Mouse (Mus musculus): ENCODE results near the gene Phf21b. TPM values are rescaled to one million over a fixed set of nuclear protein-coding genes. Genes with fewer than 3 reads are reported as not detected.
A peak's percentile ranks its signal among the peaks of the same experiment; 100 is the strongest.

Gene Phf21b
- polyA plus RNA-seq, 1 experiment from 2014 or later: 0.16 TPM

DNA sequence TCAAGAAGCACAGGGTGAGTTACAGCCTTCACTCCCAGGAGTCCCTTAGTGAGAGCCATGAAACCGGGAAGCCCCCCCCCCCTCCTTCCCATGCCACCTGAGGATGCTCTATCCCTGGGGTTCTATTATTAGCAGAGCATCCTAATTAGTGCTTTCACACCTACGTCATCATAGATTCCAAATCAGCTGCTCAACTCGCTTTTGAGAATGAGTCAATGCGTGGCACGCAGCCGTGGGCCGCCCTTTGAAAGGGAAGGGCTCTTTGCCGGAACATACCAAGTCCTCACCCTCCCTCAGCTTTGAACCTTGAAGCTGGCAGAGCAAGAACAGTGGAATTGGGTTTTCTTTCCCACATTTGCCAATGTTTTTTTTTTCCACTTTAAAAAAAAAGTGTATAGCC, 6.1 kb upstream of the Phf21b start:
- Histone ChIP-seq H3K4me1 (replicated peaks; ENCODE audit: control insufficient read depth, insufficient read depth) (no peaks in the 10 kb centered on the region), H3K36me3 (ENCODE audit: control insufficient read depth, insufficient read depth, low read length) (no peaks in the 10 kb centered on the region), H3K27me3 (ENCODE audit: control insufficient read depth, insufficient read depth, low read length) (no peaks in the 10 kb centered on the region), H3K4me3 (ENCODE audit: low read depth, low read length) (no peak overlapping the region), H3K9ac (ENCODE audit: low read length) (no peak overlapping the region), H3K27ac (replicated peaks) (no peak overlapping the region), H3K4me2 (replicated peaks; ENCODE audit: low read depth) (no peak overlapping the region), H3K9me3 (ENCODE audit: control insufficient read depth, low read length) (no peaks in the 10 kb centered on the region)
- DNase-seq (ENCODE audit: low spot score) (no peak), ATAC-seq (ENCODE audit: low FRiP score, low TSS enrichment) (no peak)
- WGBS: 84% methylated on average over 8 of the region's 8 CpGs
- TF ChIP-seq EP300 (optimal IDR thresholded peaks at IDR 0.05): no peak
- no peak for TF ChIP-seq CTCF (IDR thresholded peaks at IDR 0.05; ENCODE audit: low read depth)

DNA sequence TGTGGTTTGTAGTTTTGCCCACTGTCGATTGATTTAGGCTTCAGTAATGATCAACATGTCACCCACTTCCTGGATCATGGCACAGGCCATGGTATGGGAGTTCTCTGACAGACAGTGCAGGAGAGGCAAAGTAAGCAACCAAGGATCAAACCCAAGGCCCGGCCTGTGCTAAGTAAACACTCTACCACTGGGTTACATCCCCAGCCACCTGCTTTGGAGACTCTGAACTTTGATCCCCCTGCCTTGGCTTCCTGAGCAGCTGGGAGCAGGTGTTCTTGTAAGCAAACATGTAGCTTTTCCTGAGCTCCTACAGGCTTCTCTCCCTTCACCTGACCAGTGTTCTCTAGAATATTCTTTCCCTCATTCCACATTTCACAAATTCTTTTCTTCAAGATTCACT, 1.8 kb upstream of the Phf21b start:
- peak; percentile 18 for DNase-seq (ENCODE audit: low spot score)
- WGBS: 37% methylated on average over 2 of the region's 2 CpGs
- Histone ChIP-seq H3K36me3 (ENCODE audit: control insufficient read depth, insufficient read depth, low read length) (no peaks in the 10 kb centered on the region), H3K27ac (replicated peaks) (no peak overlapping the region), H3K9me3 (ENCODE audit: control insufficient read depth, low read length) (no peaks in the 10 kb centered on the region), H3K27me3 (ENCODE audit: control insufficient read depth, insufficient read depth, low read length) (no peaks in the 10 kb centered on the region), H3K4me1 (replicated peaks; ENCODE audit: control insufficient read depth, insufficient read depth) (peaks cover 8% of the 10 kb centered on the region; the same call in 1 of the 2 replicates), H3K4me2 (replicated peaks; ENCODE audit: low read depth) (no peak overlapping the region), H3K4me3 (ENCODE audit: low read depth, low read length) (no peak overlapping the region), H3K9ac (ENCODE audit: low read length) (no peak overlapping the region)
- TF ChIP-seq EP300 (optimal IDR thresholded peaks at IDR 0.05) (no peak), CTCF (IDR thresholded peaks at IDR 0.05; ENCODE audit: low read depth) (no peak)
- no peak; the same call in 1 of the 2 replicates for ATAC-seq (ENCODE audit: low FRiP score, low TSS enrichment)

DNA sequence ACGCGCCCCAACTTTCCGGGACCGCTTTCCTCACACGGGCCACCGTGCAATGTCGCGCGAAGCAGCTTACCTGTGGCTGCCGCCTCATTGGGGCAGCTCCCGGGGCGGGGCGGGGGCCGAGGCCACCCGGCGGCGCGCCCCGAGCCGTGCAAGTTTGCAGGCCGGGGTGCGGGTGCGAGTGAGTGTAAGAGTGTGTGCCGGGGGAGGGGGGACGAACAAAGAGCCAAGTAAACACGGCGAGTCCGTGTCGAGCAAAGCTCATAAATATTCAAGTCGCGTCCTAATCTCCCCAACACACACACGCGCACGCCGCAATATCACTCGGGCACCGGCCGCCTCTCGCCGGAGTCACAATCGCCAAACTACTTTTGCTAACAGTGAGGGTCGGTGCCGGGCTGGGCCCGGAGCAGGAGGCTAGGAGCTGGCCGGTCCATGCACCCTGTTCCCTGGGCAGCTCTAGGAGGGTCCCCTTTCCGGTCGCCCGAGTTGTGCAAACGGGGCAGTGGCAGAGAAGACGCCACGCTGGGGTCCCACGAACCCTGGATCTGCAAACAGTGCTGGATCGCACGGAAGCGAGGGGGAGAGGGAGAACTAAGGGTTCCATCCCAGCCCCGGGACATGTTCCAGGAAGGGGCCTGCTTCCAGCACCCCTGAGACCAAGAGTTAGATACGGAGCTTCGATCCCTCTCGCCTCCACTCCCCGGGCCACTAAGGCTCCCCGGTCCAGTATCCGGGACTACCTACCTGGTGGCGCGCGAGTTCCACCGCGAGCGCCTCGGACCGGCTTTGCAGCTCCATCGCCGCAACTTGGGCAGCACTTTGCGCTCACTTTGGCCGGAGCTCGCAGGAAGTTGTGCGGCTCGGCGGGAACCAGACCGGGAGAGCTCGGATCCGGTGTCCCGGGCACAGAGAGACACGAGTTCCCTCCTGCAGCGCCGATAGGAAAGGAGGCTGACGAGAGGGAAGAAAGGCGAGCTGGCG, 638 bp downstream of the Phf21b start:
- H3K36me3 ChIP-seq (ENCODE audit: control insufficient read depth, insufficient read depth, low read length): no peaks in the 10 kb centered on the region
- no peak for TF ChIP-seq CTCF (IDR thresholded peaks at IDR 0.05; ENCODE audit: low read depth)
- TF ChIP-seq EP300 (optimal IDR thresholded peaks at IDR 0.05): no peak
- peaks cover 8% of the 10 kb centered on the region; the same call in 1 of the 2 replicates for H3K4me1 ChIP-seq (replicated peaks; ENCODE audit: control insufficient read depth, insufficient read depth)
- ATAC-seq (ENCODE audit: low FRiP score, low TSS enrichment) (peak; percentile 21; the same call in 1 of the 2 replicates), DNase-seq (ENCODE audit: low spot score) (peak; percentile 52)
- no peaks in the 10 kb centered on the region for H3K27me3 ChIP-seq (ENCODE audit: control insufficient read depth, insufficient read depth, low read length)
- peak overlapping the region; percentile 61 for H3K4me3 ChIP-seq (ENCODE audit: low read depth, low read length)
- no peaks in the 10 kb centered on the region for H3K9me3 ChIP-seq (ENCODE audit: control insufficient read depth, low read length)
- WGBS: under 1% methylated on average over 83 of the region's 88 CpGs
- peak overlapping the region; percentile 98 for H3K4me2 ChIP-seq (replicated peaks; ENCODE audit: low read depth)
- H3K27ac ChIP-seq (replicated peaks): peak overlapping the region; percentile 63; the same call in 1 of the 2 replicates
- peak overlapping the region; percentile 62 for H3K9ac ChIP-seq (ENCODE audit: low read length)

DNA sequence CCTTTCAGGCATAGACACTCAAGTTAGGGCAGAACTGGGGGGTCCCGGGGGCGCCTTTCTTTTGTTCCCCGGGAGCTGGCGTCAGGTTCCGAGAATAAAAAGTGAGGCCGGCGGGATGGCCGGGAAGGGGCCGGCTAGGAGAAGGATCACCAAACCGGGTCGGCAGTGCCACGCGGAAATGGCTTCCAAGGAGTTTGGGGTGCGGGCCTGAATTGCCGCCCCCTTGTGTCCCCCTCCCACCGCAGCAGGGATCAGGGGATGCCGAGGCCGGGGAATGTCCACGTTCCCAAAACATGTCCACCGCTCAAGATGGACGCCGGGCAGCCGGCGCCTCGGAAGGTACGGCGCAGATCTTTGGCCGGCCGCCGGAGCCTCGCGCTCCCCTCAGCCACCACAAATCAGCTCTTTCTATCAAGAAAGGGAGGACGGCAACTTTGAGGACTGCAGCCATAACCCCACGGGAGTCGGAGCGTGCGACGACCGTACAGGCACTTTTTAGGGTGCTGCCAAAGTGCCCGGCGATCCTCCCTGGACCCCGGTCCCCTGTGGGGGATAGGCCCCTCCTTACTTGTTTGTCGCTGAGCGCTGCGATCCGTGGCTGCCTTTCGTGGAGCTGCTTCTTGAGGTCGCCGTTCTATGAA, 1.6 kb downstream of the Phf21b start:
- no peaks in the 10 kb centered on the region for H3K27me3 ChIP-seq (ENCODE audit: control insufficient read depth, insufficient read depth, low read length)
- no peaks in the 10 kb centered on the region for H3K9me3 ChIP-seq (ENCODE audit: control insufficient read depth, low read length)
- TF ChIP-seq EP300 (optimal IDR thresholded peaks at IDR 0.05): no peak
- TF ChIP-seq CTCF (IDR thresholded peaks at IDR 0.05; ENCODE audit: low read depth): no peak
- peak overlapping the region; percentile 61 for H3K4me3 ChIP-seq (ENCODE audit: low read depth, low read length)
- WGBS: under 1% methylated on average over 47 of the region's 49 CpGs
- ATAC-seq (ENCODE audit: low FRiP score, low TSS enrichment) (no peak), DNase-seq (ENCODE audit: low spot score) (peak; percentile 19)
- H3K27ac ChIP-seq (replicated peaks): no peak overlapping the region
- H3K4me1 ChIP-seq (replicated peaks; ENCODE audit: control insufficient read depth, insufficient read depth): peaks cover 8% of the 10 kb centered on the region; the same call in 1 of the 2 replicates
- no peaks in the 10 kb centered on the region for H3K36me3 ChIP-seq (ENCODE audit: control insufficient read depth, insufficient read depth, low read length)
- peak overlapping the region; percentile 61 for H3K9ac ChIP-seq (ENCODE audit: low read length)
- peak overlapping the region; percentile 98 for H3K4me2 ChIP-seq (replicated peaks; ENCODE audit: low read depth)

DNA sequence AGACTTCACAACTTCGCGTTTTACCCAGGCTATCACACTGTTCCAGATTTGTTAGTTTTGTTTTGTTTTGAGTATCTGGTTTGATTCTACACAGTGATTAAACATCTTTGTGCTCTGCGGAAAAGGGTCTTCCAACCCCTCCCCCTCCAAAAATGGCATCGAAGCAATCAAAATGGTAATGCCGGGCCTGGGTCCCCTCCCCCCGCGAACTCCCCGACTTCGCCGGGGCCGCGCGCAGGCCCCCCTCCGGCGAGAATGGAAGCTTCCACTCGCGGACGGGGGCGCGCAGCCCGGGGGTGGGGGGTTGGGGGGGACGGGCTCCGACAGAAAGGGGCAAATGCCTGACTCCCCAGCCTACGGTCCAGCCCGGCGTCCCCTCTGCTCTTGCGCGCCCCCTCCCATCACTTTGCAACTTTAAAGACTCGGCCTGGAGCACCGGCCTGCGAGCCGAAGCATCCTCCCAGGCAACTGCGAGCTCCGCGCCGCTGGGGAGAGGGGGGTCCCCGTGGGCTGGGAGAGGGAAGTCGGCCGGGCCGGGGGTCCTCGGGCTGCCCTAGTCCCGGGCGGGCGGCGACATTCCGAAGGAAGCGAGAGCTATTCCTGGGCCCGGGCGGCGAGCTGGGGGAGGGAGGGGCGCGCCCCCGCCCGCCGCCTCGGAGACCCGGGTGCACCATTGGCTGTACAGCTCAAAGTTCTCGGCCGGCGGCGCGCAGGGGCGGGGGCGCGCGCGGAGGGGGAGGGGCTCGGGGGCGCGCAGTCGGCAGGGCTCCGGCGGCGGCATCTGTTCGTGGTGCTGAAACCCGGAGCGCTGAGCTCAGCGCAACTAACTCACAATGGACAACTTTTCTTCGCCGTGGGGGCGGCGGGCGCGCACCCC, 2.4 kb downstream of the Phf21b start:
- H3K27me3 ChIP-seq (ENCODE audit: control insufficient read depth, insufficient read depth, low read length): no peaks in the 10 kb centered on the region
- DNase-seq (ENCODE audit: low spot score) (peak; percentile 85), ATAC-seq (ENCODE audit: low FRiP score, low TSS enrichment) (peak; percentile 57)
- peak overlapping the region; percentile 61 for H3K4me3 ChIP-seq (ENCODE audit: low read depth, low read length)
- H3K4me2 ChIP-seq (replicated peaks; ENCODE audit: low read depth): peak overlapping the region; percentile 98
- no peaks in the 10 kb centered on the region for H3K36me3 ChIP-seq (ENCODE audit: control insufficient read depth, insufficient read depth, low read length)
- H3K27ac ChIP-seq (replicated peaks): peak overlapping the region; percentile 56; the same call in 1 of the 2 replicates
- peak overlapping the region; percentile 61 for H3K9ac ChIP-seq (ENCODE audit: low read length)
- WGBS: under 1% methylated on average over 42 of the region's 84 CpGs
- 0 out of 2 replicates have a peak, but pooled peaks have one; percentile 9 for TF ChIP-seq CTCF (IDR thresholded peaks at IDR 0.05; ENCODE audit: low read depth)
- no peak for TF ChIP-seq EP300 (optimal IDR thresholded peaks at IDR 0.05)
- peaks cover 8% of the 10 kb centered on the region; the same call in 1 of the 2 replicates for H3K4me1 ChIP-seq (replicated peaks; ENCODE audit: control insufficient read depth, insufficient read depth)
- H3K9me3 ChIP-seq (ENCODE audit: control insufficient read depth, low read length): no peaks in the 10 kb centered on the region
